7 mouse cellular contexts compared by ENCODE assay signal in the genomic region with DNA sequence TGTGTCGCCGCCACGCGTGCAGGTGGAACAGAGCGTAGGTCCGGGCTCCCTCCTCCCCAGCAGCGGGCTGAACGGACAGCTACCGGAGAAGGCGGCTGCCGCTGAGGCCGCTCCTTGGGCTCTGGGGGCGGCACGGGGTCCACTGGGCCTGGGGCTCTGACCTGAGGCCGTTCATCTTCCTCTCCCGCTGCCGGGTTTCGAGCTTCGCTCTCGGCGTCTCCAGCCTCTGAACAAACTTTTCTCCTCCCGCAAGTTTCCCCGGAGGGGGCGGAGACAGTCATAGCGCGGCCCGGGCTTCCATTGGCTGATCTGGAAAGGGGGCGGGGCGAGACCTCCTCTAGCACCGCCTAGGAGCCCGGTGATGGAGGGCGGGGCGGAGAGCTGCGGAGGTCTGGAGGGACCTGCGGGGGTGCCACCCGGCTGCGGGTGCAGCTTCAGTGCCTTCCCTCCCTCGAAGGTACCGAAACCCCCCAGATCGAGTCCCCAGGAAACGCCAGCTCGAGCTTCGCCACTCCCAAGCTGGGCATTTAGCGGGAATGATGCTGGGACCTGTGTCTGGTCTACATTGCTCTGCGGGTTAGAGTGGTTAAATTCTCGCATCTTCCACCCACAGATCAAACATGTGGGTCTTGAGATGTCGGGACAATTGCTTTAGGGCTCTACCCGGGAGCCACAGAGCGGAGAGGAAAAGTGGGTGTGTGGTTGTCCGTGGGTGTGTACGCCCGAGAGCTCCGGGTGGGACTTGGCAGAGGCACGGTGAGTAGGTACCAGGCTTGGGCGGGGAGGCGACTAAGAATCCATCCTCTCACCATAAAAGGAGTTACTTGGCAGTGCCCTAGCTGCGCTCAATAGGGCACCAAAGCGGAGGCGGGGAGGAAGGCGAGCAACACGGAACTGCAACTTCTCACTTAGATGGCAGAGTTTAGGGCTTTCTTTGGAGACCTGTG. TPM values are rescaled to one million over a fixed set of nuclear protein-coding genes. Genes with fewer than 3 reads are reported as not detected.
A peak's percentile ranks its signal among the peaks of the same experiment; 100 is the strongest.
DNase-seq lines count a peak whose midpoint lies in the region; ATAC-seq and TF ChIP-seq lines count a peak whose summit lies in the region.

Gene Ptger4, minus strand, starts transcription at position 229 of the 947 bp plus-strand sequence.

- DNase-seq in adrenal gland, postnatal 10 days, result peak; percentile 94
- DNase-seq in embryo, embryonic 11.5 days (ENCODE audit: low read depth, low spot score), result peak; percentile 81
- peak; percentile 87 to 94 for DNase-seq in gastrocnemius, postnatal 36 days
- peak; percentile 92 for DNase-seq in limb, embryonic 10.5 days (ENCODE audit: low spot score)

- H3K9ac ChIP-seq in intestine, embryonic 15.5 days, result peak within 1 kb of the TSS; percentile 62
- H3K9ac ChIP-seq in midbrain, embryonic 12.5 days (replicated peaks), result no peak within 1 kb of the TSS; the same call in 1 of the 2 replicates

- TF ChIP-seq CTCF in small intestine, adult 2 months (IDR thresholded peaks at IDR 0.05; ENCODE audit: extremely low read depth, insufficient read length, insufficient replicate concordance, low read depth, low read length), result no peak

- WGBS in intestine, embryonic 15.5 days, result under 1% methylated on average over 61 of the region's 61 CpGs
- WGBS in limb, embryonic 10.5 days, result under 1% methylated on average over 61 of the region's 61 CpGs
- WGBS in midbrain, embryonic 12.5 days, result 1% methylated on average over 61 of the region's 61 CpGs
- WGBS in small intestine, adult 2 months, result under 1% methylated on average over 61 of the region's 61 CpGs

- peak within 1 kb of the TSS; percentile 63 for H3K4me3 ChIP-seq in intestine, embryonic 15.5 days (replicated peaks)
- H3K4me3 ChIP-seq in limb, embryonic 10.5 days, result peak within 1 kb of the TSS; percentile 66
- peak within 1 kb of the TSS; percentile 52 for H3K4me3 ChIP-seq in midbrain, embryonic 12.5 days
- peak within 1 kb of the TSS; percentile 82 for H3K4me3 ChIP-seq in small intestine, adult 2 months (ENCODE audit: low read depth, low read length)

- no peak within 1 kb of the TSS for H3K27ac ChIP-seq in intestine, embryonic 15.5 days
- H3K27ac ChIP-seq in limb, embryonic 10.5 days, result peak within 1 kb of the TSS; percentile 55
- no peak within 1 kb of the TSS for H3K27ac ChIP-seq in midbrain, embryonic 12.5 days (replicated peaks)
- H3K27ac ChIP-seq in small intestine, adult 2 months (ENCODE audit: insufficient read depth, low read depth, low read length), result peak within 1 kb of the TSS; percentile 66

- peak within 1 kb of the TSS; percentile 99 for H3K4me2 ChIP-seq in intestine, embryonic 15.5 days (replicated peaks)
- peak within 1 kb of the TSS; percentile 95 for H3K4me2 ChIP-seq in midbrain, embryonic 12.5 days (replicated peaks)

- intact Hi-C loops in gastrocnemius, postnatal 36 days (cut with DNase I), result no loop called here

- H3K27me3 ChIP-seq in intestine, embryonic 15.5 days (replicated peaks), result 0 out of 2 replicates have a peak, but pooled peaks cover 8% of the 10 kb centered on the region
- H3K27me3 ChIP-seq in limb, embryonic 10.5 days (ENCODE audit: low read depth, poor library complexity, severe bottlenecking), result peaks cover 54% of the 10 kb centered on the region
- H3K27me3 ChIP-seq in midbrain, embryonic 12.5 days, result peaks cover 72% of the 10 kb centered on the region
- H3K27me3 ChIP-seq in small intestine, adult 2 months (ENCODE audit: control insufficient read depth, insufficient read depth, low read length), result no peaks in the 10 kb centered on the region

- TF ChIP-seq POLR2A in small intestine, adult 2 months (IDR thresholded peaks at IDR 0.05; ENCODE audit: low read depth, low read length), result peak; percentile 99

- peaks cover 11% of the 10 kb centered on the region; the same call in 1 of the 2 replicates for H3K4me1 ChIP-seq in intestine, embryonic 15.5 days (replicated peaks)
- peaks cover 29% of the 10 kb centered on the region for H3K4me1 ChIP-seq in limb, embryonic 10.5 days
- peaks cover 30% of the 10 kb centered on the region for H3K4me1 ChIP-seq in midbrain, embryonic 12.5 days
- peaks cover 8% of the 10 kb centered on the region; the same call in 1 of the 2 replicates for H3K4me1 ChIP-seq in small intestine, adult 2 months (ENCODE audit: control insufficient read depth, insufficient read depth, insufficient read length, low read length)

- H3K9me3 ChIP-seq in intestine, embryonic 15.5 days, result no peaks in the 10 kb centered on the region
- no peaks in the 10 kb centered on the region for H3K9me3 ChIP-seq in limb, embryonic 10.5 days (replicated peaks)
- no peaks in the 10 kb centered on the region for H3K9me3 ChIP-seq in midbrain, embryonic 12.5 days

- ATAC-seq in intestine, embryonic 15.5 days, result peak; percentile 97
- peak; percentile 96 for ATAC-seq in midbrain, embryonic 12.5 days (ENCODE audit: low FRiP score, low read depth)

- no peaks in the 10 kb centered on the region for H3K36me3 ChIP-seq in intestine, embryonic 15.5 days
- H3K36me3 ChIP-seq in limb, embryonic 10.5 days, result no peaks in the 10 kb centered on the region
- H3K36me3 ChIP-seq in midbrain, embryonic 12.5 days, result no peaks in the 10 kb centered on the region
- H3K36me3 ChIP-seq in small intestine, adult 2 months (ENCODE audit: control insufficient read depth, insufficient read depth, low read length), result peaks cover 4% of the 10 kb centered on the region

RNA-seq across cellular contexts. Expression of gene Ptger4, which starts in this region (rescaled TPM):
- 1 to 10 TPM; 4.1 to 5.6 TPM for total RNA-seq in adrenal gland, postnatal 10 days (2021)
- total RNA-seq in gastrocnemius, postnatal 36 days (2021), result 1 to 10 TPM; 1.1 to 2.2 TPM
- 5.0 and 5.4 TPM in 2 replicates for polyA plus RNA-seq in intestine, embryonic 15.5 days (2015; fragmentation: Nextera tagmentation; extraction: Ambion mirVana)
- polyA plus RNA-seq in limb, embryonic 10.5 days (2016; fragmentation: Nextera tagmentation; extraction: Ambion mirVana), result 0.84 and 1.4 TPM in 2 replicates
- 0.42 and 0.70 TPM in 2 replicates for polyA plus RNA-seq in midbrain, embryonic 12.5 days (2016; fragmentation: Nextera tagmentation; extraction: Ambion mirVana)
- polyA plus RNA-seq in small intestine, adult 2 months (2012; rRNA removed), result 37.8 and 85.6 TPM in 2 replicates

Comparison
In these comparisons a context has a peak if more than half of its experiments do, and no peak if none do; other contexts are left out.
1. Peak in ATAC-seq, H3K4me3 ChIP-seq and H3K4me2 ChIP-seq in midbrain, embryonic 12.5 days; RNA of the gene not detected or under 1 TPM.
2. H3K27ac ChIP-seq: peak in limb, embryonic 10.5 days (single experiment) and small intestine, adult 2 months (single experiment); none in intestine, embryonic 15.5 days (single experiment) and midbrain, embryonic 12.5 days (single experiment).
3. Peak in every context shown above with its lines, with median percentiles within 50 percentile points of each other: DNase-seq and H3K4me3 ChIP-seq.